Mouse (Mus musculus) megakaryocyte, embryonic 14.5 days (primary cell): ENCODE measurements at regions not wholly inside any gene's neighbourhood (a gene's known extent, or its start where the extent isn't known, plus 50 kb on each side); places are given as distances from the start of the nearest gene placed in this dataset.

Experiments
- FLI1 ChIP-seq: IDR thresholded peaks from 2 replicates; pipeline ENCODE4 v1.6.1; 2012; ENCODE audit warnings: low read length, inconsistent platforms, mixed read lengths
- GATA1 ChIP-seq: IDR thresholded peaks from 3 replicates; pipeline ENCODE4 v1.6.1; 2012; ENCODE audit warnings: mixed read lengths, low read length, inconsistent platforms, borderline replicate concordance

- no peak for TF ChIP-seq GATA1
- TF ChIP-seq FLI1 = no peak
These were observed 74.0 kb upstream of the Sox2 start for GRCm38 (mm10) chr3:34576159-34576558.
